Mouse (Mus musculus) heart, postnatal 0 days (tissue): ENCODE measurements at regions not wholly inside any gene's neighbourhood (a gene's known extent, or its start where the extent isn't known, plus 50 kb on each side); places are given as distances from the start of the nearest gene placed in this dataset.

Experiments
- CTCF ChIP-seq: IDR thresholded peaks from 2 replicates; pipeline ENCODE4 v1.5.1; 2016; ENCODE audit warnings: antibody characterized with exemption, control low read depth, low read depth
- EP300 ChIP-seq: IDR thresholded peaks from 2 replicates; pipeline ENCODE4 v1.6.1; 2016; ENCODE audit warnings: antibody characterized with exemption, low read depth

GRCm38 (mm10) chr9:31611036-31611695 is 146.9 kb upstream of the Tmem45b start:
- no peak for TF ChIP-seq CTCF
- TF ChIP-seq EP300: no peak
